Mouse (Mus musculus): ENCODE data around the gene Gm3636.
"Not testable (repeated sequence)": the region's sequence is repeated elsewhere in the genome, so short reads cannot be mapped to it uniquely, and the experiment has no call there.

- TF ChIP-seq CTCF (conservative IDR thresholded peaks at IDR 0.05; ENCODE audit: insufficient read depth, insufficient read length, low read depth, low read length); POLR2A (IDR thresholded peaks at IDR 0.05; ENCODE audit: low read depth, low read length): not testable (repeated sequence)
Measured at GRCm38 (mm10) chr14:6756384-6757230, 14.5 kb upstream of the Gm3636 start.
